Mouse (Mus musculus): ENCODE measurements around the gene Maco1.

DNA sequence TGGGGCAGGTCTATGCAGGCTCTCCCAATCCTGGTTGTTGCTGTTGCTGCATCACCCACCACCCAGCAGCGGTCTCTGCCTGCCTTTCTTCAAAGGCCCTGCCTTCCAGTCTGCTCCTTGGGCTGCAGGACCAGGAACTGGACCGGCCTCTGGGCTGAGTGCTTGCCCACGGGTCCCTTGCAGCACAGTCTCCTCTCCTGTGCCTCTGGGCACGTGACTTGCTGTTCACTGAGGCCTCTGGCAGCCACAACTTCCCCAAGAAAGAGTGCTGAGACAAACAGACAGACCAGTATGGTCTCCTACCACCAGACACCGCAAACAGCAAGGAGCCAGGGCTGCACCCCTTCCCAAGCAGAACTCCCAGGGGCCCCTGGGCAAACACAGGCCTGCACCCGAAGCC, 90.8 kb downstream of the Maco1 start:
- TF ChIP-seq CTCF (IDR thresholded peaks at IDR 0.05; ENCODE audit: insufficient read depth, low read length), result no peak
- no peak for TF ChIP-seq POLR2A (IDR thresholded peaks at IDR 0.05; ENCODE audit: borderline replicate concordance, extremely low read depth, low read depth, low read length)

Measured in lung, adult 2 months (tissue).